ENCODE assay signal across 23 mouse cellular contexts in the genomic region with DNA sequence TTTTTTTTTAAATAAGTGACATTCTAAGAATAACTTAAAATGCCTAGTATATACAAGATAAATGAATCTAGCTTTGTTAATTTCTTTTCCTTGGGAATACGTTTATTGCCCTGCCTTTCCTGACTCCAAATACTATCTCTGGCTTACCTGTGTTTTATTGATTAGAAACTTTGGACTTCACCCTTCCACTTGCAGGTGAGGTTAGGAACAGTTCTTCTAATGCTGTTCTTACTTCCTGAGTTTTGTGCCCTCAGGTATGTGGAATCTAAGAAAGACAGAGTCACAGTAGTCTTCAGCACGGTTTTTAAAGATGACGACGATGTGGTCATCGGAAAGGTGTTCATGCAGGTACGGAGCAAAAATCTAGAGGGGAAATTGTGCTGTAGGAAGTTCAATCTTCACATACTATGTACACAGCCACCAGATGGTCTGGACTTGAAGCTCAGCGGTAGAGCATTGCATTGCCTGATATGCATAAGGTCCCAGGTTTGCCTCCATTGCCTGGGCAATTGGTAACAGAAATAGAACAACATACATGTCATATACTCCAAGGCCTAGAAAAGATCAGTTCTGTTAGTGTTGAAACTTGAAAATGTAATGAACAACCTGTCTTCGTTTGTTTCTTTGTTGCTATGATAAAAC. TPM values are rescaled to one million over a fixed set of nuclear protein-coding genes. Genes with fewer than 3 reads are reported as not detected.
"Had no signal": no experiment of that assay in that cellular context is flagged by ENCODE, and none has a peak within 500 bp of the region (broad histone marks: within the 10 kb centered on the region; RNA-seq: fewer than 3 reads in every experiment).

No protein-coding gene starts in this region.

- DNase-seq: kidney, adult 8-10 months; kidney, postnatal 10 days; kidney, postnatal 36 days; layer of hippocampus, adult 9-11 months; liver, embryonic 13.5 days; lung, adult 2 months; lung, postnatal 14 days; lung, postnatal 4 days; midbrain, embryonic 14.5 days; thymus, adult 2 months; thymus, postnatal 14 days; thymus, postnatal 4 days had no signal

- H3K27ac ChIP-seq: kidney, embryonic 15.5 days; liver, embryonic 13.5 days; neural tube, embryonic 13.5 days; stomach, postnatal 0 days had no signal

- H3K4me2 ChIP-seq: kidney, embryonic 15.5 days; liver, embryonic 13.5 days; midbrain, embryonic 11.5 days; neural tube, embryonic 13.5 days had no signal

- H3K9me3 ChIP-seq: kidney, embryonic 15.5 days; liver, embryonic 13.5 days; neural tube, embryonic 13.5 days had no signal

- H3K4me3 ChIP-seq: kidney, embryonic 15.5 days; liver, embryonic 13.5 days; myocyte; neural tube, embryonic 13.5 days had no signal

- H3K27me3 ChIP-seq: kidney, embryonic 15.5 days; liver, embryonic 13.5 days; neural tube, embryonic 13.5 days had no signal

- H3K4me1 ChIP-seq: kidney, embryonic 15.5 days; liver, embryonic 13.5 days; neural tube, embryonic 13.5 days had no signal

- H3K9ac ChIP-seq: kidney, embryonic 15.5 days; liver, embryonic 13.5 days; neural tube, embryonic 13.5 days had no signal

RNA-seq across cellular contexts. Expression of a gene that starts 22.5 kb away (rescaled TPM):
- total RNA-seq: layer of hippocampus, postnatal 25 days; left cerebral cortex, adult 18-20 months; left cerebral cortex, postnatal 25 days; liver, adult 2 months; megakaryocyte progenitor cell, adult 5-6 weeks; monocyte, adult 5-6 weeks had no signal
- polyA plus RNA-seq: midbrain, embryonic 11.5 days; neural tube, embryonic 13.5 days had no signal
